Mouse (Mus musculus) neural tube, embryonic 14.5 days (tissue): ENCODE measurements at regions not wholly inside any gene's neighbourhood (a gene's known extent, or its start where the extent isn't known, plus 50 kb on each side); places are given as distances from the start of the nearest gene placed in this dataset.

Source experiments
- ATAC-seq: fragments of 200-750 bp; cut with Nextera tagmentation; 2 replicates; pipeline ENCODE4 v1.8.0; 2017; ENCODE audit warnings: low read depth, mild to moderate bottlenecking, moderate TSS enrichment, moderate library complexity
- H3K27ac ChIP-seq: fragments of 300-500 bp; sonication (generic); 2 replicates; pipeline ENCODE4 v1.5.1; 2014; ENCODE audit warnings: low read depth, mild to moderate bottlenecking, control low read depth, low read length, moderate library complexity, mixed read lengths
- H3K27me3 ChIP-seq: fragments of 300-500 bp; sonication (generic); 2 replicates; pipeline ENCODE4 v1.6.1; 2014; ENCODE audit warnings: low read length; ENCODE audit not compliant: control insufficient read depth, insufficient read depth
- H3K36me3 ChIP-seq: fragments of 300-500 bp; sonication (generic); 2 replicates; pipeline ENCODE4 v1.6.1; 2014; ENCODE audit warnings: low read length, mixed read lengths; ENCODE audit not compliant: control insufficient read depth, insufficient read depth
- H3K4me1 ChIP-seq: fragments of 300-500 bp; sonication (generic); 2 replicates; pipeline ENCODE4 v1.6.1; 2014; ENCODE audit warnings: low read length; ENCODE audit not compliant: control insufficient read depth, insufficient read depth
- H3K4me2 ChIP-seq: fragments of 300-500 bp; sonication (generic); 2 replicates; pipeline ENCODE4 v1.6.1; 2014; ENCODE audit warnings: mild to moderate bottlenecking, low read depth, low read length, control low read depth
- H3K4me3 ChIP-seq: fragments of 300-500 bp; sonication (generic); 2 replicates; pipeline ENCODE4 v1.5.1; 2014; ENCODE audit warnings: low read depth, low read length, control low read depth, mixed read lengths
- H3K9ac ChIP-seq: fragments of 300-500 bp; sonication (generic); replicated peaks from 2 replicates; pipeline ENCODE4 v1.6.1; 2014; ENCODE audit warnings: low read depth, mild to moderate bottlenecking, control low read depth, low read length, mixed read lengths
- H3K9me3 ChIP-seq: fragments of 300-500 bp; sonication (generic); 2 replicates; pipeline ENCODE4 v1.6.1; 2016; ENCODE audit warnings: low read length; ENCODE audit not compliant: control insufficient read depth
- WGBS: fragments of 180-500 bp; shearing (Covaris S2); extraction: QIAGEN DNeasy Blood & Tissue Kit; methylation state at CpG from one replicate; pipeline ENCODE4 v1.1.7; 2014; 5-methylcytosine and 5-hydroxymethylcytosine counted together

DNA sequence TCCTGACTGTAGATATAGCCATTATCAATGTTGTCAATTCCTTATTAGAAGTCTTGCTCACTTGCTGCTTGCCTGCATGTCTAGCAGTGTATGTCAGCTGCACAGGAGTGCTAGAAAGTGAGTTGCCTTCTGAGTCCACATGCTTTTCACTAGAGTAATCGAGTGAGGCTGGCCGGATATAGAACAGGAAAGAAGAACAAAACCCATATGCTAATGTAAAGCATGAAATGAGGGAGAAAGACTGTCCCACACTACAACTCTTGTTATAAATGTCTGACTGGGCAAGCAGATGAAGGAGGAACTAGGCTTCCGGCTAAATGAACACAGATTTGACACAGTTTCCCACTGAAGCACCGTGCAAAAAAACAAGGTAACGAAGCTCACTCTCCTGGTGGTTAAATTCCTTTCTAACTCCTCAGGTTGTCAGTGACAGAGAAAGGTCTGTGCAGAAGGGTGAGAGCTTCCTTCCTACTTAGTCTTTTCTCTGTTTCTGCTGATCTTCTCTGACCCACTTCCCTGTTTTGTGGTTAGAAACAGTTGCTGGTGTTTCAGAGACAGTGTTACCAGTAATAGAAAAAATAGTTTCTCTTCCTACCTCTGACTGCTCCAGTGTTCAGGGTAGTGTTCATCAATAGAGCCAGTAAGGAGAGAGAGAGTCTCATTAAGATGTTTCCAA, 399.0 kb downstream of the Atp23 start:
- no peaks in the 10 kb centered on the region for H3K4me1 ChIP-seq
- ATAC-seq: no peak
- H3K36me3 ChIP-seq: no peaks in the 10 kb centered on the region
- WGBS: 56% methylated on average over 5 of the region's 5 CpGs
- no peak overlapping the region for H3K9ac ChIP-seq
- H3K27ac ChIP-seq: no peak overlapping the region
- no peak overlapping the region for H3K4me3 ChIP-seq
- no peak overlapping the region for H3K4me2 ChIP-seq
- no peaks in the 10 kb centered on the region for H3K27me3 ChIP-seq
- no peaks in the 10 kb centered on the region for H3K9me3 ChIP-seq

DNA sequence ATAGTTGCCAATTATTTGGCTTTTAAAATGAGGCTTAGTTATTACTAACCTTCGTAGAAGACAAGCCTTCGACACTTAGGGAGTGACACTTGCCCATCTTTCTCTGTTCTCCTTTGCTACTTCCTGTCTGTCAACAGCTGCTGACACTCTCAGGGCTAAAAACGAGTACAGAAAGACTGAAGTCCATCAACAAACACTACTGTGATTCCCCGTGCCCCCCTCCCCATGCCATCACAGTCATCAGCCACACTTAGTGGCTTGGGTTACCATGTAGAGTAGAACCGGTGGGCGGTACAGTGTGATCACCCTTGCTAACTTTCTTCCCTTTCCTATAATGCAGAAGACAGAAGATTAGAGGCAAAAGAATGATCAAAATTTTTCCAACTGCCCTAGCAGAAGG, 402.4 kb downstream of the Atp23 start:
- H3K9ac ChIP-seq: no peak overlapping the region
- H3K4me3 ChIP-seq: no peak overlapping the region
- no peaks in the 10 kb centered on the region for H3K36me3 ChIP-seq
- no peaks in the 10 kb centered on the region for H3K27me3 ChIP-seq
- WGBS: 85% methylated on average over 6 of the region's 6 CpGs
- no peaks in the 10 kb centered on the region for H3K4me1 ChIP-seq
- ATAC-seq: no peak
- H3K9me3 ChIP-seq: no peaks in the 10 kb centered on the region
- no peak overlapping the region for H3K4me2 ChIP-seq
- H3K27ac ChIP-seq: no peak overlapping the region

DNA sequence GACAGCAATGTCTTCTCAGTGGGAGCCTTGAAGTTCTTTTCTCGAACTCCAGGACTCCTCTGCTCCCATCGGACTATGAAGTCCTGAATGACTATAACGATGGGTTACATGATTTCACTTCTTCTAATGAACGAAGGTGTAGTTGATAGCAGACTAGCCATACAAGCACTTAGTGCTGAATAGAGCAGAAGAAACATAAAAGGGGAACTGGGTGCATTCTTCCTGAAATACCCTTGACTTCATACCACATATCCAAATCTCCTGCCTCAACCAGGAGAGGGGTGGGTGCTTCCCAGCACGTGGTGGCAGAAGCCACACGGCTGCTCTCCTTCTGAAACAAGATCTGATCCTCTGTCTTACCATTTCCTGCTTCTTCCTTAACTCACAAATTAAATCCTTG, 407.4 kb downstream of the Atp23 start:
- Histone ChIP-seq H3K4me1 (no peaks in the 10 kb centered on the region), H3K4me3 (no peak overlapping the region), H3K27me3 (no peaks in the 10 kb centered on the region), H3K36me3 (no peaks in the 10 kb centered on the region), H3K4me2 (no peak overlapping the region), H3K9me3 (no peaks in the 10 kb centered on the region), H3K9ac (no peak overlapping the region), H3K27ac (no peak overlapping the region)
- ATAC-seq: no peak
- 89% methylated on average over 6 of the region's 6 CpGs for WGBS

DNA sequence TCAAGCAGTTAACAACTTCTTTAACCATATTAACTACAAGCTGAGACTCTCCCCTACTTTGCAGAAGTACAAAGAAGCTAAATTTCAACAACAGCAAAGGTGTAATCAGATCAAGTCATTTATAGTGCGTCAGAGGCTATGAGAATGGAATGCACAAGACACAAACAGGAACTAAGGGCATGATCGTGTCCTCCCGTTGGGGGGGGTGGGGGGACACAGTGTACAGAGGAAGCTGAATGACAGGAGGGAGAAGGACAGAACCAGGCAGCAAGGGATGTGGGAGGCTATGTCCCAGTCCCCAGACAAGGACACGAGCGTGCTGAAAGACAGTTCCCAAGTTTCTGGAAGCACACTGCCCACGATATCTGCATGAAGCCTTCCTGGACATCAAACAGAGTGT, 408.9 kb downstream of the Atp23 start:
- 89% methylated on average over 6 of the region's 6 CpGs for WGBS
- no peak overlapping the region for H3K4me3 ChIP-seq

DNA sequence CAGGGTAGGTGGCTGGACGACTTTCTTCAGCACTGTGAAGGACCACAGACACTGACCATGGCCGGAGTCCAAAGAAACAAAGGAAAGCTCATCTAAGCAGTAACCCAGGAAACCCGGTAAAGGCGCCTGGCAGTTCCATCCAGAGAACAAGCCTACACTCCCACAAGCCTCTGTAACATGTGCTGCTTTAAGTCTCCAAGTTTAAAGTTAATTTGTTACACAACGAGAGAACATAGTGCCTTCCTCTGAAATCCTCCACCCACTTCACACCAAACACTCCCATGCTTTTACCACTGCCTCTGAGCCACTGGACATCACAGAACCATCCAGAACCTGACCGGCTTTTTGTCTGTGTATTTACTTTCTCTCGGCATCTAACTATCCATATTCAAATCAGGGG, 416.0 kb downstream of the Atp23 start:
- no peak overlapping the region for H3K27ac ChIP-seq
- H3K9ac ChIP-seq: no peak overlapping the region
- H3K27me3 ChIP-seq: no peaks in the 10 kb centered on the region
- H3K4me2 ChIP-seq: no peak overlapping the region
- no peaks in the 10 kb centered on the region for H3K9me3 ChIP-seq
- no peaks in the 10 kb centered on the region for H3K36me3 ChIP-seq
- ATAC-seq: no peak
- H3K4me3 ChIP-seq: no peak overlapping the region
- no peaks in the 10 kb centered on the region for H3K4me1 ChIP-seq
- WGBS: 86% methylated on average over 7 of the region's 7 CpGs

More for the DNA sequence above, 408.9 kb downstream of the Atp23 start:
- no peaks in the 10 kb centered on the region for H3K36me3 ChIP-seq
- no peak overlapping the region for H3K9ac ChIP-seq
- ATAC-seq: no peak
- H3K9me3 ChIP-seq: no peaks in the 10 kb centered on the region
- H3K4me1 ChIP-seq: no peaks in the 10 kb centered on the region
- no peak overlapping the region for H3K4me2 ChIP-seq
- no peak overlapping the region for H3K27ac ChIP-seq
- H3K27me3 ChIP-seq: no peaks in the 10 kb centered on the region

DNA sequence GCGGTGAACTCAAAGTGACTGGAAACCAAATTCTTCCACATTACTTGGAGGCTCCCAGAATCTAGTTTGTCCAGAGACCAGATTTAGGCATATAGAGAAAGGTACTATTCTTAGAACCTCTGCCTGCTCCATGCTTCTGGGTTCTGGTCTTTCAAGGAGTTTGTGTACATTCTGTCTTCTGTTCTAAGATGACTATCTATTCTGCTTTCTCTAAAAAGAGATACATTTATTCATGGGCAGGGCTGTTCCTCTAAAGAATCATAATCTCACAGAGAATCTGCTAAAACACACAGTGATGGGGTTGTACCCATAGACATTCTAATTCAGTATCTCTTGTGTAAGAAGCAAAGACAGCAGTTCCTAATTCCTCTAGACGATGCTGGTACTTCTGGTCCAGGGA, 417.7 kb downstream of the Atp23 start:
- H3K36me3 ChIP-seq: no peaks in the 10 kb centered on the region

DNA sequence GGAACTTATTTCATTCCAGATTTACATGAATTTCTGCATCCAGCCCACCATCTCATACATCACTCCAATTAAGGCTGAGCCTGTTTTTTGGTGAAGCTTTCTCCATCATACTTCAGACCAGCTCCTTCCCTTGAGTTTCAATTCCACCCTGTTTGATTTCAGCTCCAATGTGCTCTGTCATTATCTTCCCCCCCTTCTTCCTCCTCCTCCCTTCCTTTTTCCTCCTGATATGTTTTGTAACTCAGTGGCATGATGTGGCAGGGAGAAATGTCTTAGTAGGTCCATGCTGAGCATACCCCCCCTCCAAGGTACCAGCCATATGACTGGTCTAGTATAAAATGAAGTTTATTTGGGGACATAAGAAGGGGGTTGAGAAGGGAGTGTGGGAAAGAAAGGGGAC, 420.8 kb downstream of the Atp23 start:
- Histone ChIP-seq H3K4me1 (no peaks in the 10 kb centered on the region), H3K9me3 (no peaks in the 10 kb centered on the region), H3K4me3 (no peak overlapping the region), H3K27me3 (no peaks in the 10 kb centered on the region), H3K36me3 (no peaks in the 10 kb centered on the region), H3K9ac (no peak overlapping the region), H3K27ac (no peak overlapping the region), H3K4me2 (no peak overlapping the region)
- ATAC-seq: no peak

More for the DNA sequence above, 417.7 kb downstream of the Atp23 start:
- Histone ChIP-seq H3K4me3 (no peak overlapping the region), H3K27ac (no peak overlapping the region), H3K27me3 (no peaks in the 10 kb centered on the region), H3K9ac (no peak overlapping the region), H3K9me3 (no peaks in the 10 kb centered on the region), H3K4me1 (no peaks in the 10 kb centered on the region), H3K4me2 (no peak overlapping the region)
- no peak for ATAC-seq
- WGBS: 92% methylated on average over 2 of the region's 2 CpGs

DNA sequence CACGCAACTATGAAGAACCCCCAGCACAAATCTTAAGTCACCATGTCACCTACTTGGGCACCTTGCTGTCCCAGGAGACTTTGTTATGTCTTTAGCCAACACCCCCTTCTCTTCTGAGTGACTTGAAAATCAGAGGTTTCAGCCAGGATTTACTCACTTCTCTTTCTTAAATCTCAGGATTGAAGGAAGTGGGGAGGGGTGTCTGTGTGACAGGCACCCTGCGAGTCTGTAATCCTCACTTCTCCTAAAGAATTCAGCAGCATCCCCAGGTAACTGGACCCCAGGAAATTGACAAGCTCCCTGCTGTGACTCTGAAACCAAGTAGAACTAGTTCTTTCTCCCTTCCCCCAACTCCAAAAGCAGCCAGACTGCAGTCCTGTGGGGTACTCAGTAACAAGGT, 421.4 kb downstream of the Atp23 start:
- no peak overlapping the region for H3K27ac ChIP-seq
- WGBS: 58% methylated on average over 2 of the region's 2 CpGs
- no peaks in the 10 kb centered on the region for H3K9me3 ChIP-seq
- no peaks in the 10 kb centered on the region for H3K4me1 ChIP-seq
- H3K4me3 ChIP-seq: no peak overlapping the region
- no peak for ATAC-seq
- H3K27me3 ChIP-seq: no peaks in the 10 kb centered on the region
- H3K4me2 ChIP-seq: no peak overlapping the region
- no peak overlapping the region for H3K9ac ChIP-seq
- no peaks in the 10 kb centered on the region for H3K36me3 ChIP-seq

DNA sequence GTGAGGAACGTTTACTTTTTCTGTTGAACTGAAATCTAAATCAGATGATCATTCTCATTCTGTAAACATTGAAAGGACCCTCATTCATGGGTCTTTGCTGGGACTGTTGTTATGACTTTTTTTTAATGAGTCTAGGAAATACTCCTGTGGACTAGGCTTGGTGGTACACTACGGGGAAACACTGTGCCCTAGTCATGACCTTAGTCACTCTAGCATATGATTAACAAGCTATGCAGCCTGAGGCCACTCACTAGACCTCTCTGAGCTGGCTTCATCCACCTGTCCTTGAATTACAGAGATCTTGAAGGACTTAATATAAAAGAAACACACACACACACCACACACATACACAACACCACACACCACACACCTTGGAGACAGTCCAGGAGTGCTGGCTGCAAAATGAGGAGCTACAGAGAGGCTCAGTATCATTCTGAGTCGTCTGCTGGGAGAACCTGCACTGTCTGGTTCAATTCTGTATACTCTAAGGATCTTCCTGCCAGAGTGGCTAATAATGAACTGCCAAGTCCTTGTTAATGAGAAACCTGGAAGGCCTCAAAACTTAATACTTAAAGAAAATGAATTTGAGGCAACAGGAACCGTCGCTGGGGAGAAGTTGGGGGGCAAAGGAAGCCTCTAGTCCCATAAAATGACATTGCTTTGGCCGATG, 428.0 kb downstream of the Atp23 start:
- no peaks in the 10 kb centered on the region for H3K9me3 ChIP-seq
- no peaks in the 10 kb centered on the region for H3K4me1 ChIP-seq
- no peaks in the 10 kb centered on the region for H3K36me3 ChIP-seq
- no peak for ATAC-seq
- H3K27ac ChIP-seq: no peak overlapping the region
- H3K9ac ChIP-seq: no peak overlapping the region
- no peak overlapping the region for H3K4me2 ChIP-seq
- 76% methylated on average over 6 of the region's 6 CpGs for WGBS
- H3K27me3 ChIP-seq: no peaks in the 10 kb centered on the region; the same call in 1 of the 2 replicates
- H3K4me3 ChIP-seq: no peak overlapping the region
